Comparison of ENCODE assay signal across 11 mouse cellular contexts in the genomic region with DNA sequence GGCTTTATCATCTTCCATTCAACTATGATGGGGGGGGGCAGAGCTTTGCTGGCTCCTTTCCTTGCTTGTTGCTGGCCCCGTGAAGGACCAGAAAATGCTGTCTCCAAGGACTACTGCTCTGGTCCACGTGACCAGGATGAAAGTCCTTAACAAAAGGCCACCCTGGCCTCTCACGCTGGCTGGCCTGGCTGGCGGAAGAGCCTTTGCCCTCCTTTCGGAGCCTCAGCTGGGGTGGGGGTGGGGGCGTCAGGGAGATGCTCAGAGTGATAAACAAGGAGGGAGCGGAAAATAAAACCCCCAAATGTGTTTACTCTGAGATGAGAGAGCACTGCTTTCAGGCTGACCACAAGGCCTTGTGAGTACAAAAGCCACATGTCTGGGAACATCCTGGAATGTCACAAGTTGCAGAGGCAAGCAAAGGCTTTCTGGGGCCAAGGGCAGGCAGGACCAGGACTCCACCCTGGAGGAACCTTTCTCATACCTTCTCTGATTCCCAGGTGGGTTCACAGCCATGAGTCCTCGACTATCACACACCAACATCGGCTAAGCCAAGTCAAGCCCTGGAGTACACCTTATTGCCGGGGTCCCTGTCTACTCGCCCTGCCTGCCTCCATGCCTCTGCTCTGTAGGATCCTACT. TPM values are rescaled to one million over a fixed set of nuclear protein-coding genes. Genes with fewer than 3 reads are reported as not detected.
DNase-seq lines count a peak whose midpoint lies in the region; ATAC-seq and TF ChIP-seq lines count a peak whose summit lies in the region.
"Had no signal": no experiment of that assay in that cellular context is flagged by ENCODE, and none has a peak within 500 bp of the region (broad histone marks: within the 10 kb centered on the region; RNA-seq: fewer than 3 reads in every experiment).

No protein-coding gene starts in this region.

- H3K4me2 ChIP-seq in forebrain, embryonic 11.5 days (ENCODE audit: low read depth, low read length, severe bottlenecking): no peak overlapping the region
- no peak overlapping the region for H3K4me2 ChIP-seq in forebrain, embryonic 13.5 days
- no peak overlapping the region for H3K4me2 ChIP-seq in kidney, embryonic 14.5 days (replicated peaks; ENCODE audit: low read depth, low read length)
- H3K4me2 ChIP-seq: neural tube, embryonic 12.5 days had no signal

- no peak for DNase-seq in forebrain, embryonic 11.5 days (ENCODE audit: low spot score)
- DNase-seq in spleen, adult 2 months (ENCODE audit: low read depth in 1 of 2, low spot score in 2 of 2): no peak
- no peak for DNase-seq in spleen, adult 12 weeks (ENCODE audit: low spot score)
- no peak for DNase-seq in cerebellum, postnatal 10 days
- DNase-seq in ovary, postnatal 10 days (ENCODE audit: low spot score): no peak

- H3K4me1 ChIP-seq in forebrain, embryonic 11.5 days (replicated peaks; ENCODE audit: control insufficient read depth, insufficient read depth, low read length): no peaks in the 10 kb centered on the region; the same call in 1 of the 2 replicates
- H3K4me1 ChIP-seq in forebrain, embryonic 13.5 days: no peaks in the 10 kb centered on the region
- no peaks in the 10 kb centered on the region; the same call in 1 of the 2 replicates for H3K4me1 ChIP-seq in spleen, adult 2 months (ENCODE audit: control insufficient read depth, insufficient read depth, insufficient read length)
- H3K4me1 ChIP-seq in kidney, embryonic 14.5 days (ENCODE audit: control insufficient read depth, insufficient read depth, low read length): no peaks in the 10 kb centered on the region; the same call in 1 of the 2 replicates
- H3K4me1 ChIP-seq: neural tube, embryonic 12.5 days had no signal

- H3K27ac ChIP-seq in forebrain, embryonic 11.5 days (ENCODE audit: low read depth, low read length): no peak overlapping the region
- H3K27ac ChIP-seq in forebrain, embryonic 13.5 days: no peak overlapping the region
- H3K27ac ChIP-seq in spleen, adult 2 months (ENCODE audit: insufficient read depth, low read length): peak overlapping the region; percentile 44; the same call in 1 of the 2 replicates
- no peak overlapping the region; the same call in 1 of the 2 replicates for H3K27ac ChIP-seq in kidney, embryonic 14.5 days (ENCODE audit: low read depth, low read length)
- H3K27ac ChIP-seq: liver, embryonic 14.5 days; neural tube, embryonic 12.5 days had no signal

- ATAC-seq in forebrain, embryonic 11.5 days (replicated peaks; ENCODE audit: low FRiP score): no peak
- ATAC-seq in forebrain, embryonic 13.5 days: no peak
- ATAC-seq in kidney, embryonic 14.5 days (ENCODE audit: low FRiP score, low TSS enrichment): peak; percentile 24; the same call in 1 of the 2 replicates
- no peak for ATAC-seq in frontal cortex, adult (ENCODE audit: low TSS enrichment)

- no peak for TF ChIP-seq CTCF in spleen, adult 2 months (IDR thresholded peaks at IDR 0.05; ENCODE audit: extremely low read depth, insufficient read depth, insufficient read length, insufficient replicate concordance)

- H3K4me3 ChIP-seq in forebrain, embryonic 11.5 days (ENCODE audit: low read depth, low read length): no peak overlapping the region
- no peak overlapping the region for H3K4me3 ChIP-seq in forebrain, embryonic 13.5 days
- no peak overlapping the region for H3K4me3 ChIP-seq in spleen, adult 2 months (ENCODE audit: extremely low read depth, insufficient read depth, insufficient read length)
- H3K4me3 ChIP-seq in kidney, embryonic 14.5 days (ENCODE audit: low read length): no peak overlapping the region
- H3K4me3 ChIP-seq: erythroblast, embryonic 14.5 days; neural tube, embryonic 12.5 days had no signal

- H3K27me3 ChIP-seq in forebrain, embryonic 11.5 days (ENCODE audit: control insufficient read depth, insufficient read depth, low read length): no peaks in the 10 kb centered on the region
- H3K27me3 ChIP-seq in forebrain, embryonic 13.5 days: no peaks in the 10 kb centered on the region
- H3K27me3 ChIP-seq in spleen, adult 2 months (ENCODE audit: control insufficient read depth, insufficient read depth, low read length): no peaks in the 10 kb centered on the region
- H3K27me3 ChIP-seq in kidney, embryonic 14.5 days (ENCODE audit: control insufficient read depth, insufficient read depth, low read length): no peaks in the 10 kb centered on the region
- H3K27me3 ChIP-seq: neural tube, embryonic 12.5 days had no signal

- no peak for TF ChIP-seq POLR2A in spleen, adult 2 months (IDR thresholded peaks at IDR 0.05; ENCODE audit: low read depth, low read length)

- H3K9me3 ChIP-seq in forebrain, embryonic 11.5 days (ENCODE audit: control insufficient read depth, low read length): no peaks in the 10 kb centered on the region
- H3K9me3 ChIP-seq in forebrain, embryonic 13.5 days (replicated peaks): no peaks in the 10 kb centered on the region
- no peaks in the 10 kb centered on the region for H3K9me3 ChIP-seq in kidney, embryonic 14.5 days (ENCODE audit: control insufficient read depth, low read length)
- H3K9me3 ChIP-seq: neural tube, embryonic 12.5 days had no signal

- no peaks in the 10 kb centered on the region for H3K36me3 ChIP-seq in forebrain, embryonic 11.5 days (ENCODE audit: control insufficient read depth, insufficient read depth, low read length)
- no peaks in the 10 kb centered on the region for H3K36me3 ChIP-seq in forebrain, embryonic 13.5 days (ENCODE audit: poor library complexity, severe bottlenecking)
- H3K36me3 ChIP-seq in spleen, adult 2 months (ENCODE audit: control insufficient read depth, insufficient read depth, low read length): no peaks in the 10 kb centered on the region
- H3K36me3 ChIP-seq in kidney, embryonic 14.5 days (ENCODE audit: control insufficient read depth, insufficient read depth, low read length): no peaks in the 10 kb centered on the region
- H3K36me3 ChIP-seq: neural tube, embryonic 12.5 days had no signal

- 40% methylated on average over 11 of the region's 11 CpGs for WGBS in forebrain, embryonic 11.5 days
- 42% methylated on average over 11 of the region's 11 CpGs for WGBS in forebrain, embryonic 13.5 days
- 80% methylated on average over 11 of the region's 11 CpGs for WGBS in spleen, adult 2 months
- WGBS in kidney, embryonic 14.5 days: 53% methylated on average over 11 of the region's 11 CpGs

- 0 out of 2 replicates have a peak overlapping the region, but pooled peaks have one; percentile 20 for H3K9ac ChIP-seq in forebrain, embryonic 11.5 days (ENCODE audit: low read length)
- no peak overlapping the region for H3K9ac ChIP-seq in forebrain, embryonic 13.5 days
- peak overlapping the region; percentile 32 for H3K9ac ChIP-seq in kidney, embryonic 14.5 days (ENCODE audit: low read depth, low read length)
- H3K9ac ChIP-seq: liver, embryonic 14.5 days; neural tube, embryonic 12.5 days had no signal

RNA-seq across cellular contexts. Expression of a gene that starts 24.7 kb away (rescaled TPM):
- 32.0 and 37.4 TPM in 2 replicates for polyA plus RNA-seq in forebrain, embryonic 11.5 days (2014; fragmentation: Nextera tagmentation; extraction: Ambion mirVana)
- polyA plus RNA-seq in forebrain, embryonic 13.5 days (2015; fragmentation: Nextera tagmentation; extraction: Ambion mirVana): 13.4 and 14.4 TPM in 2 replicates
- polyA plus RNA-seq in spleen, adult 2 months (2012; rRNA removed): 138 and 142 TPM in 2 replicates
- polyA plus RNA-seq in kidney, embryonic 14.5 days (2014; fragmentation: Nextera tagmentation; extraction: Ambion mirVana): 43.8 and 72.3 TPM in 2 replicates
